Mouse (Mus musculus) CH12.LX (cell line): Measurements from ENCODE around the gene Dll3.

ENCODE experiments used
- E2F4 ChIP-seq: IDR thresholded peaks from 2 replicates; pipeline ENCODE4 v1.6.1; 2011; ENCODE audit warnings: low read depth, low read length, improper control_type of control experiment; ENCODE audit not compliant: insufficient replicate concordance
- JUN ChIP-seq: IDR thresholded peaks from 2 replicates; pipeline ENCODE4 v1.6.1; 2011; ENCODE audit warnings: low read depth, mild to moderate bottlenecking, low read length, improper control_type of control experiment, moderate library complexity; ENCODE audit not compliant: insufficient read depth
- MYC ChIP-seq: IDR thresholded peaks from 2 replicates; pipeline ENCODE4 v1.6.1; 2011; ENCODE audit warnings: low read depth, mild to moderate bottlenecking, improper control_type of control experiment, low read length
- POLR2A ChIP-seq: IDR thresholded peaks from 2 replicates; pipeline ENCODE4 v1.6.1; 2011; ENCODE audit warnings: low read depth, mild to moderate bottlenecking, improper control_type of control experiment, low read length
- RAD21 ChIP-seq: IDR thresholded peaks from 2 replicates; pipeline ENCODE4 v1.6.1; 2011; ENCODE audit warnings: low read depth, mild to moderate bottlenecking, low read length, improper control_type of control experiment, moderate library complexity

- no peak for TF ChIP-seq JUN
- TF ChIP-seq POLR2A, result no peak
- no peak for TF ChIP-seq MYC
- no peak for TF ChIP-seq E2F4
- TF ChIP-seq RAD21, result no peak
Measured at GRCm38 (mm10) chr7:28335471-28335870, 33.4 kb upstream of the Dll3 start.
